8 mouse cellular contexts compared by ENCODE assay signal in genomic region chr14:86869536-86869935, GRCm38 (mm10).
A peak's percentile ranks its signal among the peaks of the same experiment; 100 is the strongest.
DNase-seq lines count a peak whose midpoint lies in the region; ATAC-seq and TF ChIP-seq lines count a peak whose summit lies in the region.

No protein-coding gene starts in this region.

- no peak overlapping the region for H3K4me2 ChIP-seq in liver, embryonic 12.5 days

- H3K4me3 ChIP-seq in liver, adult 2 months (ENCODE audit: insufficient read depth, low read depth, low read length) = no peak overlapping the region
- no peak overlapping the region for H3K4me3 ChIP-seq in liver, embryonic 12.5 days
- no peak overlapping the region for H3K4me3 ChIP-seq in cerebellum, adult 2 months (replicated peaks; ENCODE audit: insufficient read depth, low read depth, low read length)

- peak; percentile 87 for TF ChIP-seq CTCF in liver, adult 2 months (IDR thresholded peaks at IDR 0.05; ENCODE audit: low read depth, low read length)
- TF ChIP-seq CTCF in cerebellum, adult 2 months (IDR thresholded peaks at IDR 0.05; ENCODE audit: borderline replicate concordance, insufficient read depth, low read depth, low read length) = peak; percentile 25; the same call in 1 of the 2 replicates

- H3K4me1 ChIP-seq in liver, adult 2 months (ENCODE audit: control insufficient read depth, insufficient read depth, low read length) = no peaks in the 10 kb centered on the region
- H3K4me1 ChIP-seq in liver, embryonic 12.5 days = no peaks in the 10 kb centered on the region
- H3K4me1 ChIP-seq in cerebellum, adult 2 months (ENCODE audit: control insufficient read depth, insufficient read depth, low read length) = no peaks in the 10 kb centered on the region

- H3K79me2 ChIP-seq in liver, adult 2 months (ENCODE audit: control insufficient read depth, insufficient read depth, low read length) = no peaks in the 10 kb centered on the region

- H3K9ac ChIP-seq in liver, adult 2 months (ENCODE audit: low read depth, low read length) = no peak overlapping the region
- no peak overlapping the region for H3K9ac ChIP-seq in liver, embryonic 12.5 days

- no peaks in the 10 kb centered on the region for H3K27me3 ChIP-seq in liver, adult 2 months (ENCODE audit: control insufficient read depth, insufficient read depth, low read length)
- no peaks in the 10 kb centered on the region for H3K27me3 ChIP-seq in liver, embryonic 12.5 days (replicated peaks)
- H3K27me3 ChIP-seq in cerebellum, adult 2 months (ENCODE audit: control insufficient read depth, insufficient read depth, low read length) = no peaks in the 10 kb centered on the region

- 60% methylated on average over 5 of the region's 5 CpGs for WGBS in liver, adult 2 months
- 86% methylated on average over 5 of the region's 5 CpGs for WGBS in liver, embryonic 12.5 days (ENCODE audit: insufficient replicate concordance)
- WGBS in cerebellum, adult 2 months = 57% methylated on average over 5 of the region's 5 CpGs

- H3K27ac ChIP-seq in liver, adult 2 months (replicated peaks; ENCODE audit: insufficient read depth, low read depth, low read length) = no peak overlapping the region
- no peak overlapping the region for H3K27ac ChIP-seq in liver, embryonic 12.5 days
- no peak overlapping the region for H3K27ac ChIP-seq in cerebellum, adult 2 months (ENCODE audit: insufficient read depth, low read length)

- no peak for TF ChIP-seq POLR2A in liver, adult 2 months (IDR thresholded peaks at IDR 0.05; ENCODE audit: extremely low read depth, insufficient read depth, low read length)
- no peak for TF ChIP-seq POLR2A in cerebellum, adult 2 months (IDR thresholded peaks at IDR 0.05; ENCODE audit: borderline replicate concordance, insufficient read depth, low read length)

- DNase-seq in liver, adult 2 months (ENCODE audit: extremely low read depth, low read depth, low spot score) = peak; percentile 81
- peak; percentile 91 for DNase-seq in Muller cell, postnatal 12 days (ENCODE audit: inconsistent ontology term)
- DNase-seq in cerebellum, adult 2 months = peak; percentile 21 to 25
- DNase-seq in left cerebral cortex, adult 18-20 months (ENCODE audit: low spot score in 2 of 2) = peak; percentile 7 to 9
- peak; percentile 47 for DNase-seq in ovary, postnatal 14 days (ENCODE audit: low spot score)

- no peaks in the 10 kb centered on the region for H3K9me3 ChIP-seq in liver, embryonic 12.5 days (replicated peaks)

- no peaks in the 10 kb centered on the region for H3K36me3 ChIP-seq in liver, adult 2 months (ENCODE audit: control insufficient read depth, insufficient read depth, low read length)
- H3K36me3 ChIP-seq in liver, embryonic 12.5 days = peaks cover 16% of the 10 kb centered on the region

- ATAC-seq in liver, embryonic 12.5 days = no peak
- peak; percentile 53 for ATAC-seq in granulocyte monocyte progenitor cell, adult 5-6 weeks (replicated peaks; ENCODE audit: poor library complexity, severe bottlenecking)
- ATAC-seq in erythroblast, adult 5-6 weeks (replicated peaks; ENCODE audit: low FRiP score, poor library complexity, severe bottlenecking) = no peak

Comparison
In these comparisons a context has a peak if more than half of its experiments do, and no peak if none do; other contexts are left out.
1. DNase-seq: peak in every context shown above with its lines; median percentile 91 in Muller cell, postnatal 12 days; 81 in liver, adult 2 months; 47 in ovary, postnatal 14 days; 23 in cerebellum, adult 2 months; 8 in left cerebral cortex, adult 18-20 months.